Mouse (Mus musculus) adrenal gland, postnatal 25 days (tissue): ENCODE data around the gene Cabs1. TPM values are rescaled to one million over a fixed set of nuclear protein-coding genes. Genes with fewer than 3 reads are reported as not detected.

Experiments used
- DNase-seq: peaks from one replicate; pipeline ENCODE4 v3.0.0; 2021; ENCODE audit warnings: mixed read lengths
- long read RNA-seq: library from polyadenylated mRNA; stranded (forward); transcript quantifications from one replicate; pipeline ENCODE4 v2.0.0, GENCODE M21; 2021
- total RNA-seq: library from RNA; stranded (reverse); gene quantifications from 2 replicates; pipeline ENCODE4 v1.2.3, GENCODE M21; 2021

Gene Cabs1
- total RNA-seq, result not detected in 2 replicates
- long read RNA-seq, result 0 reads

- no peak for DNase-seq
Measured at GRCm38 (mm10) chr5:87979139-87979538, at the start of gene Cabs1. Gene Cabs1 (plus strand): TSS chr5:87979439.

GRCm38 (mm10) chr5:87931603-87932002 lies 47.6 kb upstream of the Cabs1 start:
- DNase-seq, result no peak

GRCm38 (mm10) chr5:87940752-87941151 lies 38.5 kb upstream of the Cabs1 start:
- DNase-seq, result no peak

- DNase-seq, result no peak
Measured at GRCm38 (mm10) chr5:87942515-87942914, 36.7 kb upstream of the Cabs1 start.

GRCm38 (mm10) chr5:87951836-87952235 lies 27.4 kb upstream of the Cabs1 start:
- no peak for DNase-seq

- no peak for DNase-seq
Measured at GRCm38 (mm10) chr5:87969201-87969600, 10.0 kb upstream of the Cabs1 start, which contains the start of the genes 2310003L06Rik and Gm28434. Gene 2310003L06Rik (plus strand): TSS chr5:87969459. Gene Gm28434 (plus strand): TSS chr5:87969517.

- DNase-seq, result no peak
Measured at GRCm38 (mm10) chr5:87982468-87983214, 3.4 kb downstream of the Cabs1 start.

- DNase-seq, result no peak
Measured at GRCm38 (mm10) chr5:88002249-88002648, 23.0 kb downstream of the Cabs1 start, which contains the start of gene Smr3a. Gene Smr3a (plus strand): TSS chr5:88002549.

GRCm38 (mm10) chr5:88005241-88005640 lies 26.0 kb downstream of the Cabs1 start:
- no peak for DNase-seq

Other genes starting within 250 kb of the Cabs1 start
- gene Csn1s2a, start 204.9 kb upstream of the Cabs1 start, total RNA-seq, result not detected in 2 replicates
- gene Csn1s2b, start 171.4 kb upstream of the Cabs1 start, total RNA-seq, result not detected in 2 replicates
- gene Prr27, start 153.8 kb upstream of the Cabs1 start, total RNA-seq, result not detected in 2 replicates
- not detected in 2 replicates for gene Odam, start 94.4 kb upstream of the Cabs1 start, total RNA-seq
- not detected in 2 replicates for gene Csn3, start 53.9 kb upstream of the Cabs1 start, total RNA-seq
- gene 2310003L06Rik, start 10.0 kb upstream of the Cabs1 start, total RNA-seq, result not detected in 2 replicates
- not detected in 2 replicates for gene Gm28434, start 9.9 kb upstream of the Cabs1 start, total RNA-seq
- not detected in 2 replicates for gene Smr3a, start 23.1 kb downstream of the Cabs1 start, total RNA-seq
- gene Smr2, start 107.1 kb downstream of the Cabs1 start, total RNA-seq, result not detected in 2 replicates
- gene Gm11116, start 132.1 kb downstream of the Cabs1 start, total RNA-seq, result not detected in 2 replicates
- not detected in 2 replicates for gene Gm11115, start 174.7 kb downstream of the Cabs1 start, total RNA-seq